Mouse (Mus musculus): ENCODE results near the gene Plscr2. TPM values are rescaled to one million over a fixed set of nuclear protein-coding genes. Genes with fewer than 3 reads are reported as not detected.

The Plscr2 gene
- polyA plus RNA-seq, 1 experiment: 7.1 TPM

DNA sequence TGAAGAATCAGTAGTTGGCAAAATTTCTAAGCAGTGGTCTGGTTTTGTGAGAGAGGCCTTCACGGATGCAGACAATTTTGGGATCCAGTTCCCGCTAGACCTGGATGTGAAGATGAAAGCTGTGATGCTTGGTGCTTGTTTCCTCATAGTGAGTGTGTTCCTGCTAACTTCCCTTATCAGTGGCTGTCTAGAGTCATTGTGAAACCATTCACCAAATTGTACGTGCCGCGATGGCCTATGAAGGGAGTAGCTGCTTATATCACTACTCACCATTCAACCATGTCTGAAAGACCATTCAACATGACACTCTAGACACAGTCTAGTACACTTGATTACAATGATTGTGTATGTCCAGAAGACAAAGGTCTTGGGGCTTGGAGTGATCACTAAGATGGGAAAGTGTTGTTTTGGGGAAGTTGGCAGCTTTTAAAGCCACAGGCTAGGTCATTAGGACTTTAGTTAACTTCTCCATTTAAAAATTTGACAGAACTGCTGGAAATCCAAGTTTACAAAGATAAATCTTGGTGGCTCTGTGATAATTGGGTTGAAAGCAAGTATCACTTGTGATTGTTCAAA, 5.5 kb upstream of the Plscr2 start:
- Histone ChIP-seq H3ac (ENCODE audit: control insufficient read depth, insufficient read length, low read depth) (no peak overlapping the region), H3K79me3 (ENCODE audit: low read depth) (no peaks in the 10 kb centered on the region), H3K79me2 (ENCODE audit: control insufficient read depth, insufficient read depth) (no peaks in the 10 kb centered on the region), H3K36me3 (ENCODE audit: control insufficient read depth, insufficient read depth) (peaks cover 67% of the 10 kb centered on the region), H3K4me3 (ENCODE audit: insufficient read depth, poor library complexity, severe bottlenecking) (no peak overlapping the region), H3K27me3 (ENCODE audit: control insufficient read depth, insufficient read depth, insufficient read length) (no peaks in the 10 kb centered on the region)
- no peak for TF ChIP-seq FOSL1 (IDR thresholded peaks at IDR 0.05; ENCODE audit: insufficient read depth, low read length, poor library complexity, severe bottlenecking)

DNA sequence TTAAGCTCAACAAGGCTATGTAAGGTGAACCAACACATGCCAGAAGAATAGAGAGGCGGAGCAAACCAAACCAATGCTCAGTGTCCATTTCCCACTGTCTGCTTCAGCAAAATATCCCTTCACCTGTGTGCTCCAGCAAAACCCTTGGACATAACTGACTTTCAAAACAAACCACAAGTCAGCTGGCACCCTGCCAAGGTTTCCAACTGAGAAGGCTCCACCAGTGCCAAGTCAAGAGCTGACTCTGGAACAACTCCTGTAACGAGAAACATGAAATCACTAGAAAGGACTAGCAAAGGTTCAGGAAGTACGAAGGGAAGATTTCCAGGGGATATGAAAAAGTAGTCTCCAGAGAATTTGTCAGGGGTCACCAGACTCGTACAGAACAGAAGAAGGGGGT, 4.5 kb upstream of the Plscr2 start:
- no peak for TF ChIP-seq CEBPB (IDR thresholded peaks at IDR 0.05; ENCODE audit: low read depth)
- no peak for TF ChIP-seq MYOD1 (IDR thresholded peaks at IDR 0.05; ENCODE audit: control insufficient read depth, insufficient read length, low read depth)
- no peak for TF ChIP-seq USF1 (IDR thresholded peaks at IDR 0.05; ENCODE audit: low read depth)
- TF ChIP-seq MYOG (IDR thresholded peaks at IDR 0.05; ENCODE audit: control insufficient read depth, extremely low read depth, insufficient read length): no peak
- no peak for TF ChIP-seq MAX (IDR thresholded peaks at IDR 0.05)
- TF ChIP-seq CTCF (IDR thresholded peaks at IDR 0.05; ENCODE audit: control insufficient read depth, insufficient read depth, insufficient read length): no peak
- TF ChIP-seq FOSL1 (IDR thresholded peaks at IDR 0.05; ENCODE audit: insufficient read depth, low read length, poor library complexity, severe bottlenecking): no peak
- Histone ChIP-seq H3ac (ENCODE audit: control insufficient read depth, insufficient read length, low read depth) (no peak overlapping the region), H3K79me3 (ENCODE audit: low read depth) (no peaks in the 10 kb centered on the region), H3K36me3 (ENCODE audit: control insufficient read depth, insufficient read depth) (peaks cover 59% of the 10 kb centered on the region), H3K4me3 (ENCODE audit: insufficient read depth, poor library complexity, severe bottlenecking) (no peak overlapping the region), H3K79me2 (ENCODE audit: control insufficient read depth, insufficient read depth) (peaks cover 2% of the 10 kb centered on the region), H3K27me3 (ENCODE audit: control insufficient read depth, insufficient read depth, insufficient read length) (no peaks in the 10 kb centered on the region)

- TF ChIP-seq MYOG (IDR thresholded peaks at IDR 0.05; ENCODE audit: control insufficient read depth, extremely low read depth, insufficient read length) (no peak), USF1 (IDR thresholded peaks at IDR 0.05; ENCODE audit: low read depth) (no peak), CTCF (IDR thresholded peaks at IDR 0.05; ENCODE audit: control insufficient read depth, insufficient read depth, insufficient read length) (no peak), MYOD1 (IDR thresholded peaks at IDR 0.05; ENCODE audit: control insufficient read depth, insufficient read length, low read depth) (no peak), MAX (IDR thresholded peaks at IDR 0.05) (no peak), FOSL1 (IDR thresholded peaks at IDR 0.05; ENCODE audit: insufficient read depth, low read length, poor library complexity, severe bottlenecking) (no peak), CEBPB (IDR thresholded peaks at IDR 0.05; ENCODE audit: low read depth) (no peak)
- Histone ChIP-seq H3K36me3 (ENCODE audit: control insufficient read depth, insufficient read depth) (peaks cover 47% of the 10 kb centered on the region), H3K79me2 (ENCODE audit: control insufficient read depth, insufficient read depth) (peaks cover 19% of the 10 kb centered on the region), H3ac (ENCODE audit: control insufficient read depth, insufficient read length, low read depth) (no peak overlapping the region), H3K79me3 (ENCODE audit: low read depth) (peaks cover 13% of the 10 kb centered on the region), H3K27me3 (ENCODE audit: control insufficient read depth, insufficient read depth, insufficient read length) (no peaks in the 10 kb centered on the region), H3K4me3 (ENCODE audit: insufficient read depth, poor library complexity, severe bottlenecking) (no peak overlapping the region)
Measured at GRCm38 (mm10) chr9:92272650-92273049, 2.8 kb upstream of the Plscr2 start.

GRCm38 (mm10) chr9:92273271-92273670, 2.1 kb upstream of the Plscr2 start:
- Histone ChIP-seq H3K79me3 (ENCODE audit: low read depth) (peaks cover 18% of the 10 kb centered on the region), H3K4me3 (ENCODE audit: insufficient read depth, poor library complexity, severe bottlenecking) (no peak overlapping the region), H3K36me3 (ENCODE audit: control insufficient read depth, insufficient read depth) (peaks cover 41% of the 10 kb centered on the region), H3K79me2 (ENCODE audit: control insufficient read depth, insufficient read depth) (peaks cover 25% of the 10 kb centered on the region), H3ac (ENCODE audit: control insufficient read depth, insufficient read length, low read depth) (no peak overlapping the region), H3K27me3 (ENCODE audit: control insufficient read depth, insufficient read depth, insufficient read length) (no peaks in the 10 kb centered on the region)
- no peak for TF ChIP-seq CTCF (IDR thresholded peaks at IDR 0.05; ENCODE audit: control insufficient read depth, insufficient read depth, insufficient read length)
- peak; percentile 61 for TF ChIP-seq CEBPB (IDR thresholded peaks at IDR 0.05; ENCODE audit: low read depth)
- no peak for TF ChIP-seq MYOG (IDR thresholded peaks at IDR 0.05; ENCODE audit: control insufficient read depth, extremely low read depth, insufficient read length)
- TF ChIP-seq MYOD1 (IDR thresholded peaks at IDR 0.05; ENCODE audit: control insufficient read depth, insufficient read length, low read depth): peak; percentile 23
- peak; percentile 72 for TF ChIP-seq MAX (IDR thresholded peaks at IDR 0.05)
- peak; percentile 37 for TF ChIP-seq FOSL1 (IDR thresholded peaks at IDR 0.05; ENCODE audit: insufficient read depth, low read length, poor library complexity, severe bottlenecking)
- peak; percentile 31 for TF ChIP-seq USF1 (IDR thresholded peaks at IDR 0.05; ENCODE audit: low read depth)

DNA sequence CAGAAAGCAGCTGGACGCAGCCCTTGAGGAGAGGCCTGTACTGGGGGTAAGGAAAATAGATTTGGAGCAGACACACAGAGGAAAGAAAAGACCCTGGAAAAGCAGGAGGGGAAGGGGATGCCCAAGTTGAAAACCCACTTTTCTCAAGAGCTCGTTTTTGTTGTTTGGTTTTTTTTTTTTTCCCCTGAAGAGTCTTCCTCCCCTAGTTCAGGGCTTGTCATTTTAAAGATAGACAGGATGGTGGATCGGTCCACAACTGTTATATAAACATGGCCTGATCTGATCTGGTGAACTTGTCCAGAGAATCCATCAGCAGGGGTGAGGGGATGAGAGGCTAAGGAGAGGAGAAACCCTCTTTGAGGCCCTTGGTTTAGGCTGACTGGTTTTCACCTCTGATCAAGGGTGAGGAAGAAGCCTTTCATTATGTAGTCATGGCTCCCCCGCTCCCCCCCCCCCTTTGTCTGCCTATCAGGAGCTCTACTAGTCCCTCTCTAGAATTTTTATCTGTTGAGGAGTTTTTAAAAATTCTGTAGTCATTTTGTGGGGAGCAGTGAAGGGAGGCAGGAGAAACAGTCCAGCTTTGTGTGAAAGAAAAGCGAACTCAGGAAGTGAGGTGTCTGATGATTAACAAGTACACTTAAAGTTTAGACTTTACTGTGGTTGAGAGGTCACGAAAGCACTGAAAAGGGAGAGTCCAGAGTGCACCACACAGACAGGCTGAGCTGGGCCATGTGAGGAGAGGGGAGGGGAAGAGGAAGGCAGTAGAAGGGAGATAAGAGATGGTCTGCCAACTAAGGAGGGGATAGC, 1.2 kb upstream of the Plscr2 start:
- Histone ChIP-seq H3ac (ENCODE audit: control insufficient read depth, insufficient read length, low read depth) (no peak overlapping the region), H3K79me2 (ENCODE audit: control insufficient read depth, insufficient read depth) (peaks cover 34% of the 10 kb centered on the region), H3K27me3 (ENCODE audit: control insufficient read depth, insufficient read depth, insufficient read length) (no peaks in the 10 kb centered on the region), H3K36me3 (ENCODE audit: control insufficient read depth, insufficient read depth) (peaks cover 32% of the 10 kb centered on the region), H3K79me3 (ENCODE audit: low read depth) (peaks cover 27% of the 10 kb centered on the region), H3K4me3 (ENCODE audit: insufficient read depth, poor library complexity, severe bottlenecking) (no peak overlapping the region)
- TF ChIP-seq USF1 (IDR thresholded peaks at IDR 0.05; ENCODE audit: low read depth) (peak; percentile 39), MYOD1 (IDR thresholded peaks at IDR 0.05; ENCODE audit: control insufficient read depth, insufficient read length, low read depth) (peak; percentile 13), MYOG (IDR thresholded peaks at IDR 0.05; ENCODE audit: control insufficient read depth, extremely low read depth, insufficient read length) (no peak)

GRCm38 (mm10) chr9:92276360-92276759, 958 bp downstream of the Plscr2 start:
- Histone ChIP-seq H3K79me2 (ENCODE audit: control insufficient read depth, insufficient read depth) (peaks cover 56% of the 10 kb centered on the region), H3K27me3 (ENCODE audit: control insufficient read depth, insufficient read depth, insufficient read length) (no peaks in the 10 kb centered on the region), H3K4me3 (ENCODE audit: insufficient read depth, poor library complexity, severe bottlenecking) (peak overlapping the region; percentile 29), H3ac (ENCODE audit: control insufficient read depth, insufficient read length, low read depth) (no peak overlapping the region), H3K79me3 (ENCODE audit: low read depth) (peaks cover 46% of the 10 kb centered on the region), H3K36me3 (ENCODE audit: control insufficient read depth, insufficient read depth) (peaks cover 11% of the 10 kb centered on the region)
- TF ChIP-seq MYOD1 (IDR thresholded peaks at IDR 0.05; ENCODE audit: control insufficient read depth, insufficient read length, low read depth) (no peak), USF1 (IDR thresholded peaks at IDR 0.05; ENCODE audit: low read depth) (no peak), MYOG (IDR thresholded peaks at IDR 0.05; ENCODE audit: control insufficient read depth, extremely low read depth, insufficient read length) (no peak), CTCF (IDR thresholded peaks at IDR 0.05; ENCODE audit: control insufficient read depth, insufficient read depth, insufficient read length) (no peak), MAX (IDR thresholded peaks at IDR 0.05) (no peak), CEBPB (IDR thresholded peaks at IDR 0.05; ENCODE audit: low read depth) (no peak), FOSL1 (IDR thresholded peaks at IDR 0.05; ENCODE audit: insufficient read depth, low read length, poor library complexity, severe bottlenecking) (no peak)
